Mouse (Mus musculus): ENCODE results near the gene Myo1d. TPM values are rescaled to one million over a fixed set of nuclear protein-coding genes. Genes with fewer than 3 reads are reported as not detected.

Gene Myo1d
- total and polyA plus RNA-seq, 3 experiments = 15.9 to 81.1 (median 41.7) TPM

GRCm38 (mm10) chr11:80783460-80783859 is 3.6 kb upstream of the Myo1d start (continued):
- peak; percentile 50; the same call in 1 of the 2 replicates for TF ChIP-seq RCOR1 (IDR thresholded peaks at IDR 0.05; ENCODE audit: low read depth, low read length)
- TF ChIP-seq POLR2AphosphoS5 (IDR thresholded peaks at IDR 0.05; ENCODE audit: borderline replicate concordance, low read depth, low read length) = no peak
- no peak for TF ChIP-seq JUND (IDR thresholded peaks at IDR 0.05; ENCODE audit: low read depth, low read length)
- peak; percentile 11; the same call in 1 of the 2 replicates for TF ChIP-seq NELFE (IDR thresholded peaks at IDR 0.05; ENCODE audit: low read depth, low read length)
- peak; percentile 72 for TF ChIP-seq SIN3A (IDR thresholded peaks at IDR 0.05; ENCODE audit: low read length)
- peak; percentile 50 to 65; a peak in 3 of 4 replicates for TF ChIP-seq EP300 (IDR thresholded peaks at IDR 0.05; ENCODE audit: low read depth in 1 of 2, low read length in 2 of 2)
- peak; percentile 77 for TF ChIP-seq ETS1 (IDR thresholded peaks at IDR 0.05; ENCODE audit: low read depth, low read length)
- peak; percentile 47; the same call in 1 of the 2 replicates for TF ChIP-seq MAX (IDR thresholded peaks at IDR 0.05; ENCODE audit: low read length)
- 0 out of 2 replicates have a peak, but pooled peaks have one; percentile 57 for TF ChIP-seq E2F4 (IDR thresholded peaks at IDR 0.05; ENCODE audit: borderline replicate concordance, low read depth, low read length)
- no peak for TF ChIP-seq USF1 (IDR thresholded peaks at IDR 0.05; ENCODE audit: low read depth, low read length)
- no peak for TF ChIP-seq SMC3 (IDR thresholded peaks at IDR 0.05; ENCODE audit: low read depth, low read length)
- no peak for TF ChIP-seq UBTF (IDR thresholded peaks at IDR 0.05; ENCODE audit: borderline replicate concordance, insufficient read depth, low read depth, low read length)
- TF ChIP-seq ZKSCAN1 (IDR thresholded peaks at IDR 0.05; ENCODE audit: low read depth, low read length) = no peak
- no peak for TF ChIP-seq MAFK (IDR thresholded peaks at IDR 0.05; ENCODE audit: borderline replicate concordance, low read depth, low read length)

- no peak for DNase-seq (ENCODE audit: low read depth, low spot score)
- no peaks in the 10 kb centered on the region for H3K27me3 ChIP-seq (ENCODE audit: control insufficient read depth in 1 of 2, insufficient read depth in 2 of 2, low read length in 2 of 2)
- H3K9ac ChIP-seq (ENCODE audit: control insufficient read depth, low read depth, low read length, poor library complexity, severe bottlenecking) = no peak overlapping the region
- TF ChIP-seq GABPA (IDR thresholded peaks at IDR 0.05; ENCODE audit: low read depth, low read length) = no peak
- no peak for TF ChIP-seq POLR2A (IDR thresholded peaks at IDR 0.05; ENCODE audit: control insufficient read depth in 1 of 2, insufficient read depth in 1 of 2, low read depth in 1 of 2, low read length in 2 of 2, poor library complexity in 1 of 2)
- TF ChIP-seq HCFC1 (IDR thresholded peaks at IDR 0.05; ENCODE audit: low read depth, low read length) = no peak
- no peak for TF ChIP-seq KAT2A (conservative IDR thresholded peaks at IDR 0.05; ENCODE audit: low read depth, low read length)
- TF ChIP-seq EP300 (IDR thresholded peaks at IDR 0.05; ENCODE audit: low read depth in 1 of 2, low read length in 2 of 2) = no peak
- no peak for TF ChIP-seq RAD21 (IDR thresholded peaks at IDR 0.05; ENCODE audit: low read depth, low read length)
- TF ChIP-seq CHD1 (IDR thresholded peaks at IDR 0.05; ENCODE audit: low read depth, low read length) = no peak
- TF ChIP-seq MAX (IDR thresholded peaks at IDR 0.05; ENCODE audit: low read length) = no peak
- no peak for TF ChIP-seq SMC3 (IDR thresholded peaks at IDR 0.05; ENCODE audit: low read depth, low read length)
- TF ChIP-seq ZKSCAN1 (IDR thresholded peaks at IDR 0.05; ENCODE audit: low read depth, low read length) = no peak
- TF ChIP-seq BHLHE40 (IDR thresholded peaks at IDR 0.05; ENCODE audit: borderline replicate concordance, low read depth, low read length) = no peak
- TF ChIP-seq USF1 (IDR thresholded peaks at IDR 0.05; ENCODE audit: low read depth, low read length) = no peak
- TF ChIP-seq USF2 (IDR thresholded peaks at IDR 0.05; ENCODE audit: borderline replicate concordance in 1 of 2, insufficient read depth in 1 of 2, low read depth in 1 of 2, low read length in 2 of 2) = no peak
- TF ChIP-seq ELF1 (IDR thresholded peaks at IDR 0.05; ENCODE audit: low read depth, low read length) = no peak
- no peak for TF ChIP-seq TBP (IDR thresholded peaks at IDR 0.05; ENCODE audit: low read depth, low read length)
- H3K79me2 ChIP-seq (ENCODE audit: control insufficient read depth, insufficient read depth, low read length, poor library complexity) = peaks cover 17% of the 10 kb centered on the region
- H3K36me3 ChIP-seq (ENCODE audit: control insufficient read depth in 1 of 2, insufficient read depth in 2 of 2, low read length in 2 of 2) = peaks cover 0 to 47% of the 10 kb centered on the region in 2 experiments; a peak in 2 of 4 replicates
- H3K4me1 ChIP-seq (ENCODE audit: control insufficient read depth in 1 of 2, insufficient read depth in 2 of 2, low read length in 2 of 2) = peaks cover 31 to 35% of the 10 kb centered on the region in 2 experiments
- no peak overlapping the region for H3K4me3 ChIP-seq (ENCODE audit: control insufficient read depth in 1 of 2, insufficient read depth in 1 of 2, low read depth in 2 of 2, low read length in 2 of 2)
- no peak overlapping the region; the same call in 1 of the 2 replicates for H3K27ac ChIP-seq (ENCODE audit: control insufficient read depth, low read depth, low read length)
- H3K9me3 ChIP-seq (replicated peaks; ENCODE audit: insufficient read depth, low read length) = no peaks in the 10 kb centered on the region
Observed at GRCm38 (mm10) chr11:80781535-80781934, 1.7 kb upstream of the Myo1d start.

Measured in MEL (cell line).